Mouse (Mus musculus): Measurements from ENCODE around the gene Lilr4b.
"Not testable (repeated sequence)": the region's sequence is repeated elsewhere in the genome, so short reads cannot be mapped to it uniquely, and the experiment has no call there.

Lilr4b gene

GRCm38 (mm10) chr10:51480397-51480796 lies at the start of gene Lilr4b, which contains the start of gene Gm49339:
Gene Lilr4b (plus strand): TSS chr10:51480632.
Gene Gm49339 (plus strand): TSS chr10:51480612.
- not testable (repeated sequence) for DNase-seq

- no peak for DNase-seq
These were observed 47.5 kb upstream of the Lilr4b start for GRCm38 (mm10) chr10:51432940-51433339.

- no peak for DNase-seq
These were observed 44.7 kb upstream of the Lilr4b start for GRCm38 (mm10) chr10:51435684-51436083.

- DNase-seq = no peak
These were observed 28.8 kb upstream of the Lilr4b start for GRCm38 (mm10) chr10:51451610-51452009.

GRCm38 (mm10) chr10:51453616-51454298 lies 26.7 kb upstream of the Lilr4b start:
- DNase-seq = no peak

GRCm38 (mm10) chr10:51454365-51454764 lies 26.1 kb upstream of the Lilr4b start:
- DNase-seq = no peak

- no peak for DNase-seq
These were observed 24.7 kb upstream of the Lilr4b start for GRCm38 (mm10) chr10:51455762-51456161.

- DNase-seq = no peak
These were observed 24.1 kb upstream of the Lilr4b start for GRCm38 (mm10) chr10:51456369-51456768.

GRCm38 (mm10) chr10:51463800-51464199 lies 16.6 kb upstream of the Lilr4b start:
- not testable (repeated sequence) for DNase-seq

GRCm38 (mm10) chr10:51490691-51491090 lies 10.3 kb downstream of the Lilr4b start, which contains the start of gene Lilrb4a:
Gene Lilrb4a (plus strand): TSS chr10:51490956.
- not testable (repeated sequence) for DNase-seq

GRCm38 (mm10) chr10:51520021-51520420 lies 39.6 kb downstream of the Lilr4b start:
- DNase-seq = no peak

- no peak for DNase-seq
These were observed 41.0 kb downstream of the Lilr4b start for GRCm38 (mm10) chr10:51521453-51521852.

GRCm38 (mm10) chr10:51526090-51526489 lies 45.7 kb downstream of the Lilr4b start:
- DNase-seq = no peak

GRCm38 (mm10) chr10:51526633-51527032 lies 46.2 kb downstream of the Lilr4b start:
- DNase-seq = no peak

GRCm38 (mm10) chr10:51528840-51529434 lies 48.5 kb downstream of the Lilr4b start:
- no peak for DNase-seq

- no peak for DNase-seq
These were observed 49.1 kb downstream of the Lilr4b start for GRCm38 (mm10) chr10:51529497-51529896.

GRCm38 (mm10) chr10:51530813-51531212 lies 50.4 kb downstream of the Lilr4b start:
- DNase-seq = no peak

All from cerebellum, adult 11 months (tissue).